Mouse (Mus musculus) forebrain, embryonic 12.5 days (tissue): ENCODE data around the gene Aloxe3. TPM values are rescaled to one million over a fixed set of nuclear protein-coding genes. Genes with fewer than 3 reads are reported as not detected.

Experiments used
- ATAC-seq: fragments of 200-750 bp; cut with Nextera tagmentation; 2 replicates; pipeline ENCODE4 v1.8.0; 2017; ENCODE audit warnings: moderate TSS enrichment; ENCODE audit not compliant: low FRiP score
- H3K27ac ChIP-seq: fragments of 300-500 bp; sonication (generic); 2 replicates; pipeline ENCODE4 v1.5.1; 2016; ENCODE audit warnings: mild to moderate bottlenecking
- H3K27me3 ChIP-seq: fragments of 300-500 bp; sonication (generic); 2 replicates; pipeline ENCODE4 v1.6.1; 2016; ENCODE audit warnings: mild to moderate bottlenecking
- H3K36me3 ChIP-seq: fragments of 300-500 bp; sonication (generic); replicated peaks from 2 replicates; pipeline ENCODE4 v1.6.1; 2016; ENCODE audit warnings: mild to moderate bottlenecking
- H3K4me1 ChIP-seq: fragments of 300-500 bp; sonication (generic); 2 replicates; pipeline ENCODE4 v1.6.1; 2016
- H3K4me2 ChIP-seq: fragments of 300-500 bp; sonication (generic); 2 replicates; pipeline ENCODE4 v1.6.1; 2016; ENCODE audit warnings: mild to moderate bottlenecking, moderate library complexity
- H3K4me3 ChIP-seq: fragments of 300-500 bp; sonication (generic); replicated peaks from 2 replicates; pipeline ENCODE4 v1.5.1; 2016; ENCODE audit warnings: mild to moderate bottlenecking
- H3K9ac ChIP-seq: fragments of 300-500 bp; sonication (generic); 2 replicates; pipeline ENCODE4 v1.6.1; 2016; ENCODE audit warnings: mild to moderate bottlenecking
- H3K9me3 ChIP-seq: fragments of 300-500 bp; sonication (generic); 2 replicates; pipeline ENCODE4 v1.6.1; 2016
- WGBS: fragments of 180-500 bp; shearing (Covaris S2); methylation state at CpG from one replicate; pipeline ENCODE4 v1.1.7; 2016; 5-methylcytosine and 5-hydroxymethylcytosine counted together
- polyA plus RNA-seq: library from polyadenylated mRNA; unstranded; fragments of >200 nt; fragmentation: Nextera tagmentation; extraction: Ambion mirVana; gene quantifications from 2 replicates; pipeline ENCODE4 v1.2.1, GENCODE M21; 2016

The Aloxe3 gene
- polyA plus RNA-seq, 1 experiment from 2014 or later = 0.55 TPM

DNA sequence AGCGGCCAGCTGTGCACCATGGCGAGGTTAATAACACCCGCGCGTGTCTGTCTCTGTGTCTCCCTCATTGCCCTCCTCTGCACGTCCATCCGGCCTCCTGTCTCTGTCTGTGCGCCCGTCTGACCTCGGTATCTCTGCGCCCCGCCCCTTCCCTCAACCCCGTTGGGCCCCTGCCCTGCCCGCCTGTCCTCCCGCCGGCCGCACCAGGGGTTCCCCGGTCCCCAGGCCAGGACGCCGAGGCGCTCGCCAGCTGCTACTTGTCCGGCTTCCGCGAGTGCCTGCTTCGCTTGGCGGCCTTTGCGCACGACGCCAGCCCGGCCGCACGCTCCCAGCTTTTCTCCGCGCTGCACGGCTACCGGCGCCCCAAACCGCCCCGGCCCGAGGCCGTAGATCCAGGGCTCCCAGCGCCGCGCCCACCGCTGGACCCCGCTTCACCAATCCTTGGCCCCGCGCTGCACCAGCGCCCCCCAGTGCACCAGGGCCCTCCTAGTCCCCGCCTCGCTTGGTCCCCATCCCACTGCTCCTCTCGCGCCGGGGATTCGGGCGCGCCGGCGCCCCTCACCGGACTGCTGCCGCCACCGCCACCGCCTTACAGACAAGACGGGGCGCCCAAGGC lies 3.3 kb upstream of the Aloxe3 start, which contains the start of gene 9130213A22Rik:
9130213A22Rik (minus strand) TSS at position 254 of the 616 bp plus-strand sequence.
- under 1% methylated on average over 66 of the region's 66 CpGs for WGBS
- Histone ChIP-seq H3K27me3 (peaks cover 34% of the 10 kb centered on the region), H3K9ac (peak within 1 kb of the TSS; percentile 77), H3K4me2 (peak within 1 kb of the TSS; percentile 91), H3K36me3 (no peaks in the 10 kb centered on the region), H3K9me3 (no peaks in the 10 kb centered on the region), H3K4me3 (peak within 1 kb of the TSS; percentile 80), H3K27ac (peak within 1 kb of the TSS; percentile 86), H3K4me1 (peaks cover 53% of the 10 kb centered on the region)
- ATAC-seq = peak; percentile 72

DNA sequence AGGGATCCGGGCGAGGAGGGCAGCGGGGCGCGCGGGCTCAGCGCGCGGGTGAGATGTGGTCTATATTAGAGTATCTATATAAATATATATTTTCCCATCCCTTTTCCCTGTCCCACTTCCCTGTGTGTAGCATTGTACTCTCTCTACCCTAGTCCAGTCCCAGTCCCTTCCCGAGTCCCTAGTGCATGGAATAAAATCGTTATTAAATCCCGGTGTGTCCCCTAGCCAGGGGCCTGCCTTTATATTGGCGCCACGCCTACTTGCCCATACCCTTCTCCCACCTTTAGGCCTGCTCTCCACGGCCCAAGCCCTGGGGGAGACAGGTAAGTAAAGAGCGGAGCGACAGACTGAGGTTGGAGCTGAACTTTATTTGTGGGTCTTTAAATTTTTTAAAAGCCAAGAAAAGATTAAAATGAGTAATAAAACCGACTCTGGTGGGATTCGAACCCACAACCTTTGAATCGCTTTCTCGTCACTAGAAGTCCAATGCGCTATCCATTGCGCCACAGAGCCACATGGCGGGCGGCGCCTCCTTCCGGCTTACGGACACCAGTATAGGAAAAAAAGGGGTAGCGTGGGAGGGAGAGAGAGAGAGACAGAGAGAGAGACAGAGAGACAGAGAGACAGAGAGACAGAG lies 2.5 kb upstream of the Aloxe3 start:
- peak overlapping the region; percentile 80 for H3K4me3 ChIP-seq
- H3K4me1 ChIP-seq = peaks cover 52% of the 10 kb centered on the region
- ATAC-seq = peak; percentile 8; the same call in 1 of the 2 replicates
- peak overlapping the region; percentile 77 for H3K9ac ChIP-seq
- peaks cover 39% of the 10 kb centered on the region for H3K27me3 ChIP-seq
- peak overlapping the region; percentile 91 for H3K4me2 ChIP-seq
- WGBS = under 1% methylated on average over 29 of the region's 29 CpGs
- no peaks in the 10 kb centered on the region for H3K36me3 ChIP-seq
- H3K9me3 ChIP-seq = no peaks in the 10 kb centered on the region
- H3K27ac ChIP-seq = peak overlapping the region; percentile 86

DNA sequence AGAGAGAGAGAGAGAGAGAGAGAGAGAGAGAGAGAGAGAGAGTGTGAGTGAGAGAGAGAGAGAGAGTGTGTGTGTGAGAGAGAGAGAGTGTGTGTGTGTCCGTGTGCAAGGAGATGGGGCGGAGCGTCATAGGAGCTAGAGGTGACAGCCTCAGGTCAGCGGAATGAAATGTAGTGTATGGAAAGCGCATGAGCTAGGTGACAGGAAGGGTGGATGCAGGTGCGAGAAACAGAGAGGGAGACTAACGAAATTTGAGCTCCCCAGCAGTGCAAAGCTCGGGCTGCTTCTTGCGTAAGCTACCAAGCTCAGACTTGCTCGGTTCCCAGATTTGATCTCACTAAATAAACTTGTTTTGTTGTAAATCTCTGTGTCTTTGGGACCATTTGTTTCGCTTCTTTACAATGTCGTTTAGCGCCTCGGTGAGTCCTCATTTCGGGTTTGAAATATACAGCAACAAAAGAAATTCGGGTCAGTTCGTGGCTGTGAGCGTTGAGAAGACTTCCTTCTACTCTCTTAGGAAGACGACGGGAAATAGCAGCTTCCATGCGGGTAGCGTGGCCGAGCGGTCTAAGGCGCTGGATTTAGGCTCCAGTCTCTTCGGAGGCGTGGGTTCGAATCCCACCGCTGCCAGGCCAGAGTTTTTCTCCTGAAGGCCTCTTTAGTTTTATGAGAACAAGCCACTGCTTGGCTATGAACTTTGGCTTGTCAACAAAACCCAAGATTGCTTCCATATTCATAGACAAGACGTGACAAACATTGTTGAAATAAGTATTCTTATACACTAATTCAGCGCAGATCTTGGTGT lies 1.8 kb upstream of the Aloxe3 start:
- peak overlapping the region; percentile 80 for H3K4me3 ChIP-seq
- H3K4me1 ChIP-seq = peaks cover 48% of the 10 kb centered on the region
- H3K4me2 ChIP-seq = peak overlapping the region; percentile 91
- H3K27ac ChIP-seq = peak overlapping the region; percentile 77
- H3K9ac ChIP-seq = peak overlapping the region; percentile 47
- no peaks in the 10 kb centered on the region for H3K9me3 ChIP-seq
- H3K36me3 ChIP-seq = no peaks in the 10 kb centered on the region
- peaks cover 43% of the 10 kb centered on the region for H3K27me3 ChIP-seq
- under 1% methylated on average over 31 of the region's 31 CpGs for WGBS
- ATAC-seq = peak; percentile 60

DNA sequence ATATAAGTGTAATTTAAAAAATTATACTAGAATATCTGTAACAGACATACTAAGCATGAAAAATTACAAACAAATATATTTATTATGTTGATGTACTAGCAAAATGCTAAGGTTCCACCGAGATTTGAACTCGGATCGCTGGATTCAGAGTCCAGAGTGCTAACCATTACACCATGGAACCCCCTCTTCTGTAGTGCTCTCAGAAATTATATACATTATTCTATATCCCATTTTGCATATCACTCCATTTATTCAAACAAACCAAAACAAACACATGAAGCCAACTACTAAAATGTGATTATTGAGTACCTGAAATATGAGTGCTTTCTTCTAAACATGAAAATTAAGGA lies 1.2 kb upstream of the Aloxe3 start:
- 0% methylated on average over 3 of the region's 3 CpGs for WGBS
- H3K9ac ChIP-seq = no peak overlapping the region
- peaks cover 42% of the 10 kb centered on the region for H3K4me1 ChIP-seq
- no peaks in the 10 kb centered on the region for H3K9me3 ChIP-seq
- peak overlapping the region; percentile 91; the same call in 1 of the 2 replicates for H3K4me2 ChIP-seq
- peak overlapping the region; percentile 80 for H3K4me3 ChIP-seq
- ATAC-seq = no peak
- no peak overlapping the region for H3K27ac ChIP-seq
- H3K27me3 ChIP-seq = peaks cover 41% of the 10 kb centered on the region
- no peaks in the 10 kb centered on the region for H3K36me3 ChIP-seq

DNA sequence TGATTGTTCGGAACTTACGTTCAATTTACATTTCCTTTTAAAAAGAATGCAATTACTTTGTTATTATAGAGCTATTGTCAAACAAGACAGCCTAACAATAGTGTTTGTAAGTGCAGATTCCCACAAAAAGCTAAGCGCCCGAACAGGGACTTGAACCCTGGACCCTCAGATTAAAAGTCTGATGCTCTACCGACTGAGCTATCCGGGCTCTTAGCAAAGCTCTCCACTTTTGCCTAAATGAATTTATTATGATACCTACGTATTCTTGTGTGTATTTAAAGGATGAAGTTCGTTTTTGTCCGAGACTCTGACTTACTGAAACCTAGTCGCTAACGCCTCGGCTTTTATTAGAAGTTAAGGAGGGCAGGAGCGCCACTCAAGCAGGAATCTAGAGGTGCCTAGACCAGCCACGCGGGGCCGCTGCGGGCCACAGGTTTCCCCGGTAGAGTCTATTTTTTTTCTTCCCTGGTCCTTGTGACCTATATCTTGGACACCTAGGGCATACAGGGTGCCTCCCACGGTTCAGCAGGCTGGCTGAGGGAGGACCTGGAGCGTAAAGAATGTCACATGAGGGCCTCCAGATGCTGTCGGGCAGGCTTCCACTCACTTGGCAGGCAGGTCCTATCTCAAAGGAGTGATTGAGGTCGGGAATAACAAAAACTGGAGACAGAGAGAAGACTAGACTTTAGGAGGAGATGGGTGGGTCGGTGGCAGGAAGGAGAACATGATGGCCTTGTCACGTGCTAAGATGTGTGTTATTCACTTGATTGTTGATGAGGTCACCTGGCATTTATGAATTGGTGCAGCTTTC lies 450 bp upstream of the Aloxe3 start:
- Histone ChIP-seq H3K36me3 (no peaks in the 10 kb centered on the region), H3K4me1 (peaks cover 34% of the 10 kb centered on the region), H3K9ac (peak overlapping the region; percentile 63), H3K9me3 (no peaks in the 10 kb centered on the region), H3K4me2 (peak overlapping the region; percentile 67), H3K27me3 (peaks cover 33% of the 10 kb centered on the region), H3K27ac (0 out of 2 replicates have a peak overlapping the region, but pooled peaks have one; percentile 53), H3K4me3 (peak overlapping the region; percentile 59)
- under 1% methylated on average over 24 of the region's 24 CpGs for WGBS
- peak; percentile 28 for ATAC-seq

DNA sequence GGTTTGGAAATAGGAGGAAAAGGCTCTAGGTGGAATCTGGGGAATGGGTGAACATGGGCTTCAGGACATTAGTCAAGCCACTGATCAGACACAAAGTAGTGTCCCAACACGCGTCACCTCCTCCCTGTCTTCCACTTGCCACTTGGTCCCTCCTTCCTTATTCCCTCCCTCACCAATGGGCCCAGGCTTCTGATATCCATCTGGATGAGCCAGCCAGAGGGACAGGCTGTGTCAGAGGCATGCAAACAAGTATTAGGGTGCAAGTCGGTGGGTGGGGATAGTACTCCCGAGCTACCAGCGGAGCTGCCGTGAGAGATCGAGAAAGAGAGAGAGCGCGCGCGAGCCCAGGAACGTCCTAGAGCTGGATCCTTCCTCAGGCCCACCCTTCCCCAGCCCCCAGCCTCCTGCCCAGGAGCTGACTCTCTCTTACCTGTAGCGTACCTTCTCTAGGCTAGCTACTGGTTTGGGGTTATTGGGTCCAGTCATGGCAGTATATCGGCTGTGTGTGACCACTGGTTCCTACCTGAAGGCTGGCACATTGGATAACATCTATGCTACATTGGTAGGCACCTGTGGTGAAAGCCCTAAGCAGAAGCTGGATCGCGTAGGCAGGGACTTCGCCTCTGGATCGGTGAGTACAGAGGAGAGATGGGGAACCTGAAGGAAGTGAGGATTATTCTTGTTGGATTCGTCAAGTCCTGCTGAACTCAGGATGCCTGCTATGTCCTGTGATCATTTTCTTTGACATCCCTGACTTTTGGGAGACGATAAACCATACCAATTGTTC lies 416 bp downstream of the Aloxe3 start:
- Histone ChIP-seq H3K9ac (peak overlapping the region; percentile 63), H3K4me1 (peaks cover 26% of the 10 kb centered on the region), H3K27ac (no peak overlapping the region), H3K27me3 (peaks cover 25% of the 10 kb centered on the region), H3K9me3 (no peaks in the 10 kb centered on the region), H3K4me2 (peak overlapping the region; percentile 67), H3K4me3 (peak overlapping the region; percentile 59), H3K36me3 (no peaks in the 10 kb centered on the region)
- WGBS = 10% methylated on average over 19 of the region's 20 CpGs
- ATAC-seq = no peak

DNA sequence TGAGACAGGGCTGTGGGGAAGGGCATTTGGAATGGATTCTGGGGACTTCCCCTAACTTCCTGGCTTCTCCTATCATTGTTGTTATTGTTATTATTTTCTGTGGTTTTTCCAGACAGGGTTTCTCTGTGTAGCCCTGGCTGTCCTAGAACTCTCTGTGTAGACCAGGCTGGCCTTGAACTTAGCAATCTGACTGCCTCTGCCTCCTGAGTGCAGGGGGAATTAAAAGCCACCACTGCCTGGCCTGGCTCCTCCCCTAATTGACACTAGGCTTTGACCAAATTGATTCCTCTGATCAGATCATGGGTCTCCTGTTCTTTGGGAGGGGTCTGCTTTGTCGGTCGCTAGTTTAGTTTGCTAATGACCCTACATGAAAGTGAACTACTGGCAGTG lies 1.0 kb downstream of the Aloxe3 start:
- no peak overlapping the region for H3K4me3 ChIP-seq
- WGBS = 50% methylated on average over 2 of the region's 2 CpGs

DNA sequence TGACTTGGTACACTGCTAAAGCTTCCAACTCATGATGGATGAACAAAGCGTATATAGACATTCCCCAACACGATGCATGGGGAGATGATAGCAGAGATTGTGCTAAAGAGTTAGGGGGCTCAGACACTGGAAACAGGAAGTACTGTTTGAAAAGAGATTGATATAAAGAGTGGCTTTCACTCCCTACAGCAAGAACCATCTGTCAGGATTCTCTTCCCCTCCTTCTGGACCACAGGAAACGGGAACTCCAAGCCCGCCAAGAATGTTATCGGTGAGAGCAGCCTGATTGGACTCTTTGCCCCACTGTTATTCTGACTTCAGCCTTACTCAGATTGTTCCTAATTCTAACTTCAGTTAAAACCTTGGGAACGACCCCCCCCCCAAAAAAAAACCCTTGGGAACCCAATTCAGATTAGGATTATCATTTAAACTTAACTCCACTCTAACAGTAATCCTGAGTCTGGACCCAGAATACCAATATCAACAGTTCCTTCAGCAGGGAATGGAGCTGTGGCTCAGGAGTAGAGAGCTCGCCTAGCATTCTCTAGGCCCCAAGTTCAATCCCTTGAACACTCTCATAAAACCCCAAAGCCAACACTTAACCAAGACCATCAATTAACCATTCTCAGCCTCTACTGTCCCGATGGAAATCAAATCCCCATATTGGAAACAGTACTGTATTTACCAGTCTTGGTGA lies 2.9 kb downstream of the Aloxe3 start:
- Histone ChIP-seq H3K36me3 (no peaks in the 10 kb centered on the region), H3K4me2 (no peak overlapping the region), H3K4me1 (peaks cover 13% of the 10 kb centered on the region), H3K27ac (no peak overlapping the region), H3K9me3 (no peaks in the 10 kb centered on the region), H3K9ac (no peak overlapping the region), H3K27me3 (peaks cover 38% of the 10 kb centered on the region), H3K4me3 (no peak overlapping the region)
- 82% methylated on average over 8 of the region's 8 CpGs for WGBS
- ATAC-seq = no peak

More for the DNA sequence above, 1.0 kb downstream of the Aloxe3 start:
- peak overlapping the region; percentile 67; the same call in 1 of the 2 replicates for H3K4me2 ChIP-seq
- no peaks in the 10 kb centered on the region for H3K36me3 ChIP-seq
- no peaks in the 10 kb centered on the region for H3K9me3 ChIP-seq
- no peak overlapping the region for H3K9ac ChIP-seq
- no peak overlapping the region for H3K27ac ChIP-seq
- H3K27me3 ChIP-seq = peaks cover 25% of the 10 kb centered on the region
- no peak for ATAC-seq
- peaks cover 20% of the 10 kb centered on the region for H3K4me1 ChIP-seq

DNA sequence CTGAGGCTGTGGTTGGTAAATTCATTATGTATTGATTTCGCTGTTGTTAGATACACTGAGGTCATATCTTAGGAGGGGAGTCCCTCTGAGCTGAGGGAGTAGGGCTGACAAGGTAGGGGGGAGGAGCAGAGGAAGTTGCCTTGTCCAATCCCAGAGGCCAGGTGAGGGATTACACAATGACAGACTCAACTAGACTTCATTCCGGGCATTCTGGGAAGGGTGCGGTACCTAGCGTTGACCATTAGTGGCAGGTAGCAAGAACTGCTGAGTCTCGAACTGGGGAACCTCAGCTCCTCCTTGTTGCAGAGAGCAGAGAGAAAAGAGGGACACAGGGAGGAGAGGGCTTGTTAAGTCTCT lies 7.8 kb downstream of the Aloxe3 start:
- Histone ChIP-seq H3K9ac (no peak overlapping the region; the same call in 1 of the 2 replicates), H3K27ac (no peak overlapping the region)

DNA sequence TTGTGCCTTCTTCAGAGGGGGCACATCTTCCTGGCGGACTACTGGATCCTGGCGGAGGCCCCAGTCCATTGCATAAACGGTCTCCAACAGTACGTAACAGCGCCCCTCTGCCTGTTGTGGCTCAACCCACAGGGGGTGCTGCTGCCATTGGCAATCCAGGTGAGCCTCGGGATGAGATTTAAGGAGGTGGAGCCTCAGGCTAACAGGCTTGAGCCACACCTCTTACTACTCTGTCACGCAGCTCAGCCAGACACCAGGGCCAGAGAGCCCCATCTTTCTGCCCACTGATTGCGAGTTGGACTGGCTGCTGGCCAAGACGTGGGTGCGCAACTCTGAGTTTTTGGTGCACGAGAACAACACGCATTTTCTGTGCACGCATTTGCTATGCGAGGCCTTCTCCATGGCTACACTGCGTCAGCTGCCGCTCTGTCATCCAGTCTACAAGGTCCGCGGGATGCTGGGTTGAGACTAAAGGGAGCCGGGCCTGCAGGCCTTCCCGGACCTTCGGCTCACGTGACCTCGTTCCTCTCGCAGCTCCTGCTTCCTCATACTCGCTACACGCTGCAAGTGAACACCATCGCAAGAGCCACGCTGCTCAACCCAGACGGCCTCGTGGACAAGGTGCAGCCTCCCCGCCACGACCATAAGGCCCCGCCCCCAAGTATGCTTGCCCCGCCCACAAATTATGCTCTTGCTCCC lies 8.4 kb downstream of the Aloxe3 start:
- no peaks in the 10 kb centered on the region for H3K36me3 ChIP-seq
- 3% methylated on average over 34 of the region's 34 CpGs for WGBS
- H3K9ac ChIP-seq = peak overlapping the region; percentile 55
- no peaks in the 10 kb centered on the region for H3K9me3 ChIP-seq
- peaks cover 13% of the 10 kb centered on the region for H3K4me1 ChIP-seq
- H3K27ac ChIP-seq = no peak overlapping the region; the same call in 1 of the 2 replicates
- ATAC-seq = peak; percentile 75
- H3K27me3 ChIP-seq = peaks cover 25% of the 10 kb centered on the region
- peak overlapping the region; percentile 47 for H3K4me3 ChIP-seq
- peak overlapping the region; percentile 70 for H3K4me2 ChIP-seq

More for the DNA sequence above, 7.8 kb downstream of the Aloxe3 start:
- WGBS = 17% methylated on average over 5 of the region's 5 CpGs
- Histone ChIP-seq H3K4me2 (peak overlapping the region; percentile 70), H3K4me1 (peaks cover 13% of the 10 kb centered on the region), H3K36me3 (no peaks in the 10 kb centered on the region), H3K9me3 (no peaks in the 10 kb centered on the region), H3K4me3 (peak overlapping the region; percentile 47), H3K27me3 (peaks cover 25% of the 10 kb centered on the region)
- no peak for ATAC-seq
